Mouse (Mus musculus) midbrain, postnatal 0 days (tissue): ENCODE results near the gene Gm3250. TPM values are rescaled to one million over a fixed set of nuclear protein-coding genes. Genes with fewer than 3 reads are reported as not detected.
"Not testable (repeated sequence)": the region's sequence is repeated elsewhere in the genome, so short reads cannot be mapped to it uniquely, and the experiment has no call there.

Experiments
- ATAC-seq: fragments of 200-750 bp; cut with Nextera tagmentation; 2 replicates; pipeline ENCODE4 v1.8.0; 2017; ENCODE audit warnings: moderate number of reproducible peaks, mild to moderate bottlenecking, moderate TSS enrichment, moderate library complexity; ENCODE audit not compliant: low FRiP score
- DNase-seq: peaks from one replicate; pipeline ENCODE4 v3.0.0-alpha.2; 2015; ENCODE audit warnings: low spot score
- H3K27ac ChIP-seq: fragments of 300-500 bp; sonication (generic); 2 replicates; pipeline ENCODE4 v1.5.1; 2014; ENCODE audit warnings: low read depth, mild to moderate bottlenecking, low read length, mixed read lengths
- H3K27me3 ChIP-seq: fragments of 300-500 bp; sonication (generic); 2 replicates; pipeline ENCODE4 v1.6.1; 2014; ENCODE audit warnings: low read length, control low read depth, mixed read lengths; ENCODE audit not compliant: insufficient read depth
- H3K36me3 ChIP-seq: fragments of 300-500 bp; sonication (generic); 2 replicates; pipeline ENCODE4 v1.6.1; 2014; ENCODE audit warnings: low read length, control low read depth, mixed read lengths; ENCODE audit not compliant: insufficient read depth
- H3K4me1 ChIP-seq: fragments of 300-500 bp; sonication (generic); 2 replicates; pipeline ENCODE4 v1.6.1; 2014; ENCODE audit warnings: mild to moderate bottlenecking, control low read depth, antibody characterized with exemption, low read length, mixed read lengths; ENCODE audit not compliant: insufficient read depth
- H3K4me2 ChIP-seq: fragments of 300-500 bp; sonication (generic); 2 replicates; pipeline ENCODE4 v1.6.1; 2014; ENCODE audit warnings: low read depth, mild to moderate bottlenecking, low read length, mixed read lengths; ENCODE audit not compliant: poor library complexity, severe bottlenecking
- H3K4me3 ChIP-seq: fragments of 300-500 bp; sonication (generic); 2 replicates; pipeline ENCODE4 v1.5.1; 2014; ENCODE audit warnings: low read depth, mild to moderate bottlenecking, low read length, moderate library complexity
- H3K9ac ChIP-seq: fragments of 300-500 bp; sonication (generic); replicated peaks from 2 replicates; pipeline ENCODE4 v1.6.1; 2014; ENCODE audit warnings: mild to moderate bottlenecking, low read length, moderate library complexity, mixed read lengths; ENCODE audit not compliant: poor library complexity, severe bottlenecking
- H3K9me3 ChIP-seq: fragments of 300-500 bp; sonication (generic); 2 replicates; pipeline ENCODE4 v1.6.1; 2016; ENCODE audit warnings: low read length, control low read depth
- CTCF ChIP-seq: IDR thresholded peaks from 2 replicates; pipeline ENCODE4 v1.5.1; 2016; ENCODE audit warnings: antibody characterized with exemption, mild to moderate bottlenecking
- WGBS: fragments of 180-500 bp; shearing (Covaris S2); extraction: QIAGEN DNeasy Blood & Tissue Kit; methylation state at CpG from one replicate; pipeline ENCODE4 v1.1.7; 2014; 5-methylcytosine and 5-hydroxymethylcytosine counted together
- polyA plus RNA-seq: library from polyadenylated mRNA; unstranded; fragments of >200 nt; fragmentation: Nextera tagmentation; extraction: Ambion mirVana; gene quantifications from 2 replicates; pipeline ENCODE4 v1.2.1, GENCODE M21; 2015
- total RNA-seq: library from RNA; depleted of rRNA; stranded (reverse); fragments of >200 nt; gene quantifications from 2 replicates; pipeline ENCODE4 v1.2.3, GENCODE M21; 2014

The Gm3250 gene
- total and polyA plus RNA-seq, 2 experiments from 2014 or later, result not detected

GRCm38 (mm10) chr10:77788621-77789020 is 6.3 kb upstream of the Gm3250 start:
- ATAC-seq (no peak), DNase-seq (no peak)
- Histone ChIP-seq H3K36me3 (no peaks in the 10 kb centered on the region), H3K4me2 (no peak overlapping the region), H3K27ac (no peak overlapping the region), H3K4me3 (no peak overlapping the region), H3K27me3 (no peaks in the 10 kb centered on the region), H3K9me3 (no peaks in the 10 kb centered on the region), H3K4me1 (no peaks in the 10 kb centered on the region), H3K9ac (no peak overlapping the region)
- 88% methylated on average over 2 of the region's 2 CpGs for WGBS
- no peak for TF ChIP-seq CTCF

- not testable (repeated sequence) for ATAC-seq, H3K36me3 ChIP-seq, H3K9me3 ChIP-seq, H3K4me1 ChIP-seq, H3K4me3 ChIP-seq, DNase-seq, H3K27me3 ChIP-seq, H3K27ac ChIP-seq, H3K4me2 ChIP-seq, H3K9ac ChIP-seq
- WGBS, result 86% methylated on average over 1 of the region's 1 CpGs
Observed at GRCm38 (mm10) chr10:77787876-77788275, 5.5 kb upstream of the Gm3250 start, which contains the start of gene Gm7137. Gm7137 (minus strand) TSS chr10:77788200.

GRCm38 (mm10) chr10:77783396-77783795 is 1.1 kb upstream of the Gm3250 start:
- not testable (repeated sequence) for DNase-seq, H3K4me2 ChIP-seq, H3K4me3 ChIP-seq, H3K27ac ChIP-seq, H3K9ac ChIP-seq, H3K36me3 ChIP-seq, H3K9me3 ChIP-seq, H3K4me1 ChIP-seq, ATAC-seq, H3K27me3 ChIP-seq
- WGBS, result 93% methylated on average over 1 of the region's 3 CpGs

- H3K4me2 ChIP-seq, H3K9ac ChIP-seq, H3K4me1 ChIP-seq, DNase-seq, H3K9me3 ChIP-seq, H3K27me3 ChIP-seq, H3K4me3 ChIP-seq, H3K27ac ChIP-seq, ATAC-seq, H3K36me3 ChIP-seq: not testable (repeated sequence)
- 70% methylated on average over 1 of the region's 1 CpGs for WGBS
Observed at GRCm38 (mm10) chr10:77776844-77777243, 5.5 kb downstream of the Gm3250 start, which contains the start of gene Gm7138. Gm7138 (minus strand) TSS chr10:77776944.

- 88% methylated on average over 1 of the region's 3 CpGs for WGBS
- not testable (repeated sequence) for H3K4me1 ChIP-seq, H3K4me2 ChIP-seq, DNase-seq, H3K9me3 ChIP-seq, H3K9ac ChIP-seq, ATAC-seq, H3K36me3 ChIP-seq, H3K4me3 ChIP-seq, H3K27ac ChIP-seq, H3K27me3 ChIP-seq
Observed at GRCm38 (mm10) chr10:77772142-77772541, 10.2 kb downstream of the Gm3250 start.

GRCm38 (mm10) chr10:77771225-77771624 is 11.1 kb downstream of the Gm3250 start, which contains the start of gene Gm3238:
Gm3238 (minus strand) TSS chr10:77771325.
- H3K4me3 ChIP-seq, H3K27me3 ChIP-seq, DNase-seq, ATAC-seq, H3K4me1 ChIP-seq, H3K36me3 ChIP-seq, H3K4me2 ChIP-seq, H3K9ac ChIP-seq, H3K9me3 ChIP-seq, H3K27ac ChIP-seq: not testable (repeated sequence)
- WGBS, result no CpG with 5 or more reads among the region's 1 CpGs
